Mouse (Mus musculus) layer of hippocampus, postnatal 25 days (tissue): Measurements from ENCODE around the gene Ncoa6. TPM values are rescaled to one million over a fixed set of nuclear protein-coding genes. Genes with fewer than 3 reads are reported as not detected.

Experiments
- DNase-seq, 2 experiments: peaks; one replicate each; pipeline ENCODE4 v3.0.0; 2022; ENCODE audit warnings: mixed read lengths in 2 of 2, low spot score in 1 of 2; ENCODE audit errors: extremely low spot score in 1 of 2
- total RNA-seq, 2 experiments: library from RNA; stranded (reverse); gene quantifications; 2 replicates each; pipeline ENCODE4 v1.2.3; 2021

Gene Ncoa6
- total RNA-seq, 2 experiments from 2014 or later: 54.9 to 73.7 TPM

DNA sequence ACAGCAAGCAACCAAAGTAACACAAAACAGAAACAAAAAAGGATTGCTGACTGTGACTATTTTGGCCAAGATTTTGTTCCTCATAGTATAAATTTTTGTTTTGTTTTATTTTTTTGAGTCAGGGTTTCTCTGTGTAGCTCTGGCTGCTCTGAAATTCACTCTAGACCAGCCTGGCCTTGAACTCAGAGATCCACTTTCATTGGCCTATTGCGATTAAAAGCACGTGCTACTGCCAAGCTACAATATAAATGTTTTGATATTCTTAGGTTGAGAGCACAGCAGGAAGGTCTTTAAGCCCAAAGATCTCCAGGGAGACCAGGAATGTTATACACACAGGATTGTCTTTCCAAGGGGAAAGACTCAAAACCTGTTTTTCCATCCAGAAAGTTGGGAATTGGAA is 30.2 kb downstream of the Ncoa6 start:
- DNase-seq: no peak

DNA sequence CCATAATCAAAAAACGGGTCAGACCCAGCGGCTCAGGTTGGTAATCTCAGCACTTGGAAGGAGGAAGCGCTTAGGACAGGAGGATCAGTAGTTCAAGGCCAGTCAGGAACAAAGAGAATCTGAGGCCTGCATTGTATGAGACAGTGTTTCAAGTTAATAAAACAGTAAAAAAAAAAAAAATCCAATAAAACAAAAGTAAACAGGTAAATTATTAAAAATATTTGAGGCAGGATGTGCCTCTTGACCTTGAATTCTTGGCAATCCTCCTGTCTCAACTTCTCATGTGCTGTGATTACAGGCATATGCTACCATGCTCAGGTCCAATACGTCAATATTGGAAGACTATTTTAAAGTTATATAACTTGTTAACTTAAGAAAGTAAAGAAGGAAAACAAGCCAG is 30.8 kb downstream of the Ncoa6 start:
- no peak for DNase-seq

DNA sequence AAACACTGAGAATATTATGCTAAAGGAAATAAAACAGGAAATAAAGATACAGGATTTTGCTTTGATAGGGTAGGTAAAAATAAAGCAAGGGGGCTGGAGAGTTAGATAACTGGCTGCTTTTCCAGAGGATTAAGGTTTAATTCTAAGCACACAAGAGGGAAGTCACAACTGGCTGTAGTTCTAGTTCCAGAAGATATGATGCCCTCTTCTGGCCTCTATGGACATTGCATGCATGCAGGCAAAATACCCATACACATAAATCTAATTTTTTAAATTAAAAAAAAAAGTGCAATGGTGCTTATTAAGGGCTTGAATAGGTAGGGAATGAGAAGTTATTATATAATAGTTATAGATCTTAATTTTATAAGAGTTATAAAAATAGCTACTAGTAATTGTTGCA is 37.2 kb downstream of the Ncoa6 start:
- no peak for DNase-seq

DNA sequence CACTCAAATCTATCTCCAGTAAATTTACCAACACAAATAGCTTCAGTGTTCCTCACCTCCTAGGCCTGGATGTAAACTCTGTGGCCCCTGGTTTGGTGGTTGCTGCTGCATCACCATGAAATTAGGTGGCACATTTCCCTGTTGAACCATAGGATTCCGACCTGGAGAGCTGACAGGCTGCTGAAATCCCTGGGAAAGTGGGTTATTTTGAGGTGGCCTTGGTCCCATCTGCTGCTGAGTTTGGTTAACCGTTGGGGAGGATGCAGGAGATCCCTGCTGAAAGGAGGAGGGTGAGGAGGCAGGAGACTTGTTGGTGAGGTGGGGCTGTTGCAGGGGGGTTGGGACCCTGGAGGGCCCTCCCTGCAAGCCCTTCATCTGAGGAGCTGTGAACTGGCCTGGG is 52.8 kb downstream of the Ncoa6 start:
- no peak for DNase-seq

DNA sequence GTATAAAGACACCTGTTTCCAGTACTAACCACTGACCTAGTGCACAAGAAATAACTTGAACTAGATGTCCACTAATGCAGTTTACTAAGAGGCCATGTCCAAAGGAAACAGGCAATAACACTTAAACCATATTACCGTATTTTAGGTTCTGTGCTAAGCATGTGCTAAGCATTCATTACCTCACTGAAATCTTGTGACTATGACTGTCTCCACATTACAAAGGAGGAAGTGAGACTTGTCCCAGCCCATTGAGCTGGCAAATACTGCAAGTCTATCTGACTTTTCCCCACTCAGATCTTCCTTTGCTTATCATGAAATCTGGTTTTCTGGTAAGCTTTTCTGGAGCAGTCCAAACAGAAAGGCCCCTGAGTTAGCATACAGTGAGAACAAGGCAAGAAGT is 69.1 kb downstream of the Ncoa6 start:
- DNase-seq: no peak

DNA sequence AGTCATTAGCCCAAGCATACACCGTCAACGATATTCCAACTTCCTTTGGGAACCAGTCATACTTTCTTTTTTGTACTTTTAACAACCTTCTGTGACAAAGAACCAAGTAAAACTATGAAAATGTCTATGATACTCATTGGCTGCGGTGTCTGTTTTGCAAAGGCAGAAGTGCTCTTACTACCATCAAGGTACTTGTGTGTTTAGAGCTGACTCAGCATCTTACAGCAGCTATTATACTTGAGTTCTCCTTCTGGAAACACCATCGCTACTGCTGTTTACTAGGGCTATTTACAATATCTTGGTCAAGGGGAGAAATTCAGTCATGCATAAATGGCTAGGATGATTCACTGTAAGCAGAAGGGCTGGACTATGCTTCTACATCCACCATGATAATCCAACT is 71.8 kb downstream of the Ncoa6 start:
- DNase-seq: no peak

DNA sequence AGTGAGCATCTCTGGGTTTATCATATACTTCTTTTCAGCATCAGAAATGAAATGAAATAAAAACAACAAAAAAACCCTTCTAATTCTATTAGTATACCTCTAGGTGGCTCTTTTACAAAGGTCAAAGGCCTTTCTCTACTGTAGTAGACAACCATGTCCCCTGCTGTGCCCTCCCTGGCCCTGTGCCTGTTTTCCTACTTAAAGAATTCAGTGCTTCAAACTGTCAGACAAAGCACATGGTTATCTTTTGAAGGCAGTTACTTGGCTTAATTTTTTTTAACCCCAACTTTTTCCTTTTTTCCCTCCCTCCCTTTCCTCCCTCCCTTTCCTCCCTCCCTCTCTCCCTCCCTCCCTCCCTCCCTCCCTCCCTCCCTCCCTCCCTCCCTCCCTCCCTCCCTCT is 73.4 kb downstream of the Ncoa6 start:
- no peak for DNase-seq

DNA sequence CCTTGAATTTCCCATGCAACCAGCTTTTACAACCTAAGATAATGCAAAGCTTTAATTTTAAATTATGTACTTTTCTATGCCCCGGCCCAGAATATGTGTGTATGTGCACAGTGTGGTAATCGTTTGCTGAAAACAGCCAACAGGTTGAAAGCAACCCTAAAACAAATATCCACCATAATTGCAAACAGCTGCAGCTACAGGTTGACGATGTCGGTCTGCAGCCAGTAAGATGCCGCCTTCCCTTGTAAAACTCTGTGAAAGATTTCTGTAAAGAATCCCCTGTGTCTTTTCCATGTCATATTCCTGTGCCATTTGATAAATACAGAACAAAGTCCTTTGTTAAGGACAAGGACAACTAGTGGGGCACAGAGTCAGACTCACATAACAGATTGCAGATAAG is 79.1 kb downstream of the Ncoa6 start:
- DNase-seq: no peak

DNA sequence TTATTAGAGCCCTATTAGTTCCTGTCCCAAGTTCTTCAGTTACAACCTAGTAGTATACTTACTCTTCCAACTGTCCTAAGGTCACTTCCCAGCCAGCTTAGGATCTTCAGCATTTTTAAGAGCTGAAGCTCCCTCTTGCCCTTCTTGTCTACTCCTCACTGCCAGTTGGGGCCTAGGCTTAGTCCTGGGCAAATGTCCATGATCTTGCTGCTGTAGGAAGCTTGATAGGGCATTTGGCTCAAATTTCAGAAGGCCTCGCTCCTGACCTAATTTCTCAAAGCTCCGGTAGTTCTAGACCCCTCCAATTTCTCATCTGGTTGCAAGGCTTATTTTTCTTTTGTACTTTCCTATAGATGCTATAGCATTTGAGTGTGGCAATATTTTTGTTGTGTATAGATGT is 85.1 kb downstream of the Ncoa6 start:
- DNase-seq: no peak

DNA sequence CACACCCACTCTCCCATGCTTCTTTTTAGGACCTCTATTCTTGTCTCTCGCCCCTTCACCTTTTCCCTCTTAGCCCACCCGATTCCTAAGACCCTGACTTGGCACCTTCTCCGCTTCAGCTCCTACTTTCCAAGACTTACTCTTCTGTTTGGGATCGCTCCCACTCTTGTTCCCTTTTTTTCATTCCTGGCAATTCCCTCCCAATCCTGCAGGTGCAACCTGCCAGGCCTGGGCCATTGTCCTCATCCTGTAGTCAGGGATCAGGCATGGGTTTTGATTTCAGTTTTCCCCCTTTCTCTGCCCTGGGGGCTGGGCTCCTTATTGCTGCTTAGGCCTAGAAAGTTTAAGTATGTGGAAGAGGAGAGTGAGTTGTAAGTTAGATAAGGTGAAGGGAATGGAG is 86.6 kb downstream of the Ncoa6 start:
- no peak for DNase-seq

DNA sequence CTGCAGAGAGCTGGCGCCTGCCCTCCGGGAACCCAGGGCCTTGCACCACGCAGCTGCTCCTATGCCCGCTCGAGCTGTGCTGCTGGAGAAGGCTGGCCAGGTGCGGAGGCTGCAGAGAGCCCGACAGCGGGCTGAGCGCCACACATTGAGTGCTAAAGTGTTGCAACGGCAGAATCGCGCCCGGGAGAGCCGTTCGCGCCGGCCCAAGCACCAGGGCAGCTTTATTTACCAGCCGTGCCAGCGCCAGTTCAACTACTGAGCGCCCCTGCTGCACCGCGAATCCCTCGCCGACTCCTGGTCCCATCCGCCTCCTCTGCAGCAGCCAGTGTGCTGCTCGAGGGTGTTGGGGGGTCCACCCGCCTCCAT is 87.2 kb downstream of the Ncoa6 start:
- DNase-seq: peak in 1 of 2 experiments; percentile 19

DNA sequence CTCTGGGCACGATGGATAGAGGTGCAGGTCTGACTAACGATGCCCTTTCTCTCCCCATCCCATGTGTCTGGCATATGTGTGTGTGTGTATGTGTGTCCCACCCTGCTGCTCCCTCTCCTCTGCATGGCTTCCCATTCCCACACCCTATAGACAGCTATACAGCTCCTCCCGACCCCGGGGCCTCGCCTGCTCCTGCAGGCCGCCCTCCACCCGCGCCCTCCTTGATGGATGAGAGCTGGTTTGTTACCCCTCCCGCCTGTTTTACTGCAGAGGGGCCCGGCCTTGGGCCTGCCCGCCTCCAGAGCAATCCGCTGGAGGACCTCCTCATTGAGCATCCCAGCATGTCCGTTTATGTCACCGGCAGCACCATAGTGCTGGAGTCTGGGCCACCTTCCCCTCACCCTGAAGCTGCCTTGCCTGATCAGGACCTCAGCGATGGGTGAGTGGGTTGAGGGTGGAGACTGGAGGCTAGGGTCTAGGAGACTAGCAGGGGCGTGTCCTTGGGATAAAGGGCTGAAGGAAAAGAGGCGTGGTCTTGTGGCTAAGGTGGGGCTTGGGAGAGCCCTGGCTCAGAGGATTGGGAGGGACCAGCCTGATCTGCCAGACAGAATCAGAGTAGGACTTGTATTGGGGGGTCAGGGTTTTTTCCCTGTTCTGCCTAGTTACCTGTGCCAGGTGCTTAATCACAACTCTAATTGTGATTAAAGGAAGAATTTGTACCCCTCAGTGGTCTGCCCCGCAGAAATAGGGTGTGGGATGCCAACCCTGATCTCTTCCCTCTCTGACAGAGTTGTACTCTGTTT is 87.8 kb downstream of the Ncoa6 start:
- peak in 1 of 2 experiments; percentile 16 for DNase-seq

DNA sequence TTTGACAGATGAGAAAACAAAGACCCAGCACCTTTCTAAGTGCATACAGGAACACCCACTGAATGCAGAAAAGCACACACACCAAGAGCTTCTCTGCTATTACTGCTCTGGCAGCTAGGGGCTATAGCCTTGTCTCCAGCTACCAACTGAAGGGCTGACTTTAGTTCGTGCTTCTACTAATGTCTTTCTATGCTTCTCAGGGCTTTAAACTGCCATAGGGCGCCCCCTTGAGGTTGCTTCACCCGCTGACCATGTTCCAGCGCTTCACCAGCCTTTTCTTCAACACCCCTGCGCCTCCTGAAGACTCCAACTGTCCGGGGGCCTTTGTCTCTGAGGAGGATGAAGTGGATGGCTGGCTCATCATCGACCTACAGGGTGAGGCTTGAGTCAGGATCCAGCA is 88.6 kb downstream of the Ncoa6 start:
- DNase-seq: peak; percentile 64 to 88

DNA sequence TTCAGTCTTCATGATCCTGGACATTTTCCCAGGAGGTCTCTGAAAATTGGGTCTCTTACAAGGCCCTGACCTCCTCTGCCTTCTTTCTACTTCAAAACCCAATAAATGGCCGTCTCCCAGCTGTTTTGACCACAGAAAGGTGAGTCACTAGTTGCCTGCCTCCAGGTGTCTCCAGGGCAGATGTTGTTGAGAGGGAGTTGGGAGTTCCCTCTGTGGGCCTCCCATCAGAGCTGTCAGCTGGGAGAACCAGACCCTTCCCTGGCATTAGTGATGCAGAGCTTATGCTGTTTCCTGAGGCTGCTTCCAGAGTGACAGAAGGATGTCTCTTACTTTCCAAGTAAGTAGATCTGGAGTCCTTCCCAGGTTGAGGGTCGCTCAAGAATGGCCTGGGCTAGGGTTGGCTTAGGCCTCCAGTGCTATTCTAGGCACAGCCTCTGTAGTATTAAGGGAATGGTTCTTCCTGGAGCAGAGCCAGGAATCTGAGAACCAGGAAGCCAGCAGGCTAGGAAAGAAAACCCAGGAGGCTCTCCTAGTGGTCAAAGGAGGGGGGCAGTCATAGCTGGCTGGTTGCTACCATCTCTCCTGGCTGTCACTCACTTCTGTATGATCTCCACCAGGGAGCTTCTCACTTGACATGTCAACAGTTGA is 90.8 kb downstream of the Ncoa6 start:
- DNase-seq: no peak

DNA sequence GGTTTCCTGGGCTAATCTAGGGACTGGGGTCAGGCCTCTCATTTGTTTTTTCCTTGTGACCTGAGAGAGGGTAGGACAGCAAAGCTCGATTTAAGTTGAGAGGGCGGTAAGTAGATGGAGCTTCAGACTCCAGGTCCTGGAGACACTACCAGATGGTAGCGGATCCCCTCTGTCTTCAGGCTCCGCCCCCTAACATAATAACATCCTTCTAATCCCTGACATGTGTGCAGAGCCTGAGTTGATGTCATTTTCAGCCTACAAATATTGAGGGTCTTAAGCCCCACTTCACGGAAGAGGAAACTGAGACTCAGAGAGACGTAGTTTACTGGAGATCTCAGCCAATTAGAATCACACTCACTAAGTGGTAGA is 91.4 kb downstream of the Ncoa6 start:
- no peak for DNase-seq

DNA sequence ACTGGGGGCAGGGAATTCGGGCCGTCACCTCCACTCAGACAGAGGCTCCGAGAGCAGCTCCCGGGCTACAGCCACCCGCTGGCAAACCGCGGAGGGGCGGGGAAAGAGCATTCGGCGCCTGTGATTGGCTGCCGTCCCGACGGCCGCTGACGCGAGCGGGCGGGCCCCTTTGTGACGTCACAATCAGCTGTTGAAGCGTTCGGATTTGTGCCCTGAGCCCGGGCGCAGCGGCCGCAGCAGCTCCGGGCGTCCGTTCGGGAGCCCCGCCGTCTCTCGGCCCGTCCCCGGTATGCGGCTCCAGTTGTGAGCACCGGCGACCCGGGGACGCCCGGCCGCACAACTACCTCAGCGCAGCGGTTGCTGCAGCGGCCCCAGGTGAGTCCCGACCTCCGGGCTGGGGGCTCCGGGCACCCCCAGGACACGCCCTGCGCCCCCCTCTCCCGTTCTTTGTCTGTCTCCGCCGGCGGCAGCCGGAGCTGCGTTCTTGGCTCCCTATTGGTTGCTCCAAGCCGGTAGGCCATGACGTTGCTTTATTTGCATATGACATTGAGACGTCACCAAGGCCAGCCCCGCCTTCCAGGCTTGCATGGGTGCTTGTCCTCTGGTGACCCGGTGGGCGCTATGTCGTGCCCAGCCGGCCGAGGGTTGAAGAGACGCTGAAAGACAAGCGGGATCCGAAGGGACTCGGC is 91.9 kb downstream of the Ncoa6 start:
- DNase-seq: peak; percentile 95 to 98

DNA sequence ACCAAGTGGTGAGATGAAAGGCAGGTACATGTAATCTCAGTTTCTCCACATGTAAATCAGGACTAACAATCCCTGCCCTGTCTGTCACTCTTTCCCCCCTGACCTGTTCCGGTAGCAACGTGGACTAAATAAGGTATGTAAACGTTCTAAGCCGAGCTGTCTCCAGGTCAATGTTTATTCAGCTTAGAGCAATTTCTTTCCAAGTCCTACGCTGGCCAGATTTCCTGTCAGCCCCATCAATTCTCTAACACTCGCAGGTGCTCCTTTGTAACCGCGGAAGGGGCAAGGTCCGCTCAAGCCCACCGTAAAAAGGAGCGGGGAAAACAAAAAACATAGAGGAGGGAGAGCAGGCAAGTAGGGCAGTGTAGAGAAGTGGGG is 92.6 kb downstream of the Ncoa6 start:
- DNase-seq: no peak

DNA sequence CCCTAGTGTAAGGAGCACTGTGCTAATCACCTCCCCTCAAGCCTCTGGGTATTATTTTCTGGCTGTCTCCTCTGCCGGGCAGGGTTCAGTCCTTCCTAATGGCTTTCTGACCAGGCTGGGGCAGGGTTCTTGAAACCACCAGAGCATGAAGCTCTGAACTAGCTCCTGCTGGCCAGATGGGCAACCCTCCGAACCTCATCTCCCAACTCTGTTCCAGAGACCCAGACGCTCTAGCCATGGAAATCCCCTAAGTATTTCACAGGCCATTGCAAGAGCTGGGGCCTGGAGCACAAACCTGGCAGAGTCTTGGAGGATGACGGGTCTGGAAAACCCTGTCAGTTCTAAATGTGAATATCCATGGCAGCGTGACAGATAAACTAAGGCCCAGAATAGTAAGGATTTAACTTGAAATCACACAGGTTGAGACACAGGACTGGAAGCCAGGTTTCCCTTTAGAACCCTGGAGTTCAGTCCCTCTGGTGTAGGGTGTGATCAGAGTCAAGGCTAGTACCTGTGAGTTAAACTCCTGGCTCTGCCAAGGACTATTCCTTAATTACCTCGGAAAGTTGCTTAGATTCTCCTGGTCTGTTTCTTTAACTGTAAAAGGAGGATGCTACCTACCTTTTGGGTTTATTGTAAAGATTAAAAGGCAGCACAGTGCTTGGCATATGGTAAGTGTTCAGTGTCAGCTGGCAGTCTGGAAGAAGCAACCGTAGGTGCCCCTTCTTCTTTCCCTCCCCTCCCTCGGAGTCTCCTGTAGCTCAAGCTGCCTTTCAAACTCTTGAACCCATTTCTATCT is 93.2 kb downstream of the Ncoa6 start, which contains the start of gene Trp53inp2:
TSS of gene Trp53inp2 (plus strand) at position 799 of the 799 bp plus-strand sequence.
- DNase-seq: no peak

DNA sequence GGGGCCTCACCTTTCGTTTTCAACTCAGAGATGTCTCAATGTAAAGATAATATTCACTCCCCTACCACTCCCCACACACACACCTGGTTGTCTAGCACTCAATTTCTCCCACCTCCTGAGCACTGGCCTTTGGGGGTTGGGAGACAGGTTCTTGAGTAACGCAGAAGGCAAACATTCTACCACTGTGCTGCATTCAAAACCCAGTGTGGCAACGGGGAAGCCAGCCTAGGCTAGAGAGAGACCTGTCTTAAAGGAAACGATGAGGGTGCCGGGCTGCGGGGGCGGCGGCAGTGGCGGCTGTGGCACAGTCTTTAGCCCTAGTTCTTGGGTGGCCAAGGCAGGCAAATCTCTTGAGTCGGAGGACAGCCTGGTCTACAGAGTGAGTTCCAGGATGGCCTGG is 97.5 kb downstream of the Ncoa6 start:
- no peak for DNase-seq

DNA sequence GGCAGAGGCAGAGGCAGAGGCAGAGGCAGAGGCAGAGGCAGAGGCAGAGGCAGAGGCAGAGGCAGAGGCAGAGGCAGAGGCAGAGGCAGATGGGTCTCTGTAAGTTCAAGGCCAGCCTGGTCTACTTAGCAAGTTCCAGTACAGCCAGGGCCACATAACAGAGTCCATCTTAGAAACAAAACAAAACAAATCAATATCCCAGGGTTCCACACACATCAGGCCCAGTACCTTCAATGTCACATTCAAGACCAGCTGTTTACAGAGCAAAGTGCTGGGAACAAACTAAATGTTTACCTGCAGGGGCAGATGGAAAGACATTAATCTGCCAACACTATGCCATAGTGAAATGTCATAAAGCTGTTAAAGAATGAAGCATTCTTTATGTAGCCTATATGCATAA is 99.2 kb downstream of the Ncoa6 start:
- no peak for DNase-seq

DNA sequence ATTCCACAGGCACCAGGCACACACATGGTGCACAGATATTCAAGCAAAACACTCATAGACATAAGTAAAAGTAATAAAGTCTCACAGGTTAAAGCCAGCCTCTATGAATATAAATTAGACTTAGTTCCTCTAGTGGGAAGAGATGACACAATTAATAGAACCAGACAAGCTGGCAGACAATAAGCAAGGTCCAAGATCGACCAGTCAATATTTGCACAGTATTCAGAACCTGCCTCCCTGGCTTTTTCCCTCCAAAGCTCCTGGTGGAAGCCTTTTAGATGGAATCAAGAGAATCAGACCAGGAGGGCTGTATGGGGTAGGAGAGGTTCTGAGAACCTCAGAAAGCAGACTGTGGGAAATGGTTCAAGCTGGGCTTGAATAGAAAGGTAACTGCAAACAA is 99.8 kb downstream of the Ncoa6 start:
- no peak for DNase-seq
